Mouse (Mus musculus) MEL (cell line): ENCODE measurements around the gene Itga8. TPM values are rescaled to one million over a fixed set of nuclear protein-coding genes. Genes with fewer than 3 reads are reported as not detected.

ENCODE experiments used
- DNase-seq: peaks from one replicate; pipeline ENCODE4 v3.0.0; 2011; ENCODE audit warnings: low read depth, low spot score
- H3K27ac ChIP-seq: 2 replicates; pipeline ENCODE4 v1.5.1; 2012; ENCODE audit warnings: low read depth, mild to moderate bottlenecking, control low read depth, low read length, moderate library complexity; ENCODE audit not compliant: control insufficient read depth
- H3K27me3 ChIP-seq, 2 experiments: fragments of 150-350 bp in 1 of 2; sonication (generic) in 1 of 2; 2 replicates each; pipeline ENCODE4 v1.6.1; 2012; ENCODE audit warnings: low read length in 2 of 2, mild to moderate bottlenecking in 2 of 2, improper control_type of control experiment in 1 of 2, moderate library complexity in 1 of 2; ENCODE audit not compliant: insufficient read depth in 2 of 2, control insufficient read depth in 1 of 2
- H3K36me3 ChIP-seq, 2 experiments: 2 replicates each; pipeline ENCODE4 v1.6.1; 2012 to 2014; ENCODE audit warnings: low read length in 2 of 2, improper control_type of control experiment in 1 of 2, inconsistent platforms in 1 of 2, mild to moderate bottlenecking in 1 of 2; ENCODE audit not compliant: insufficient read depth in 2 of 2, control insufficient read depth in 1 of 2
- H3K4me1 ChIP-seq, 2 experiments: fragments of 150-350 bp in 1 of 2; sonication (generic) in 1 of 2; 2 replicates each; pipeline ENCODE4 v1.6.1; 2012; ENCODE audit warnings: low read length in 2 of 2, improper control_type of control experiment in 1 of 2, mild to moderate bottlenecking in 1 of 2; ENCODE audit not compliant: insufficient read depth in 2 of 2, control insufficient read depth in 1 of 2
- H3K4me3 ChIP-seq, 2 experiments: fragments of 150-350 bp in 1 of 2; sonication (generic) in 1 of 2; 2 replicates each; pipeline ENCODE4 v1.5.1; 2012; ENCODE audit warnings: low read depth in 2 of 2, low read length in 2 of 2, mild to moderate bottlenecking in 2 of 2, moderate library complexity in 2 of 2, control low read depth in 1 of 2, improper control_type of control experiment in 1 of 2; ENCODE audit not compliant: control insufficient read depth in 1 of 2, insufficient read depth in 1 of 2
- H3K79me2 ChIP-seq: 2 replicates; pipeline ENCODE4 v1.6.1; 2012; ENCODE audit warnings: mild to moderate bottlenecking, low read length, moderate library complexity; ENCODE audit not compliant: control insufficient read depth, poor library complexity, insufficient read depth
- H3K9ac ChIP-seq: 2 replicates; pipeline ENCODE4 v1.6.1; 2012; ENCODE audit warnings: low read depth, mild to moderate bottlenecking, control low read depth, low read length, moderate library complexity; ENCODE audit not compliant: control insufficient read depth, poor library complexity, severe bottlenecking
- H3K9me3 ChIP-seq: fragments of 150-350 bp; sonication (generic); replicated peaks from 2 replicates; pipeline ENCODE4 v1.6.1; 2012; ENCODE audit warnings: mild to moderate bottlenecking, low read length, improper control_type of control experiment, moderate library complexity; ENCODE audit not compliant: insufficient read depth
- CTCF ChIP-seq, 3 experiments: IDR thresholded peaks in 2 of 3; conservative IDR thresholded peaks in 1 of 3; 2 replicates each; pipeline ENCODE4 v1.5.1; 2011 to 2012; ENCODE audit warnings: low read length in 3 of 3, low read depth in 2 of 3, mild to moderate bottlenecking in 2 of 3, improper control_type of control experiment in 1 of 3, inconsistent platforms in 1 of 3, mixed read lengths in 1 of 3, moderate library complexity in 1 of 3; ENCODE audit not compliant: control insufficient read depth in 1 of 3, insufficient read depth in 1 of 3, poor library complexity in 1 of 3, severe bottlenecking in 1 of 3
- E2F4 ChIP-seq: IDR thresholded peaks from 2 replicates; pipeline ENCODE4 v1.6.1; 2011; ENCODE audit warnings: low read depth, low read length, improper control_type of control experiment, borderline replicate concordance
- EP300 ChIP-seq, 2 experiments: IDR thresholded peaks; 2 replicates each; pipeline ENCODE4 v1.6.1; 2011; ENCODE audit warnings: improper control_type of control experiment in 2 of 2, low read length in 2 of 2, low read depth in 1 of 2, mild to moderate bottlenecking in 1 of 2
- ETS1 ChIP-seq: IDR thresholded peaks from 2 replicates; pipeline ENCODE4 v1.6.1; 2012; ENCODE audit warnings: low read depth, mild to moderate bottlenecking, inconsistent platforms, low read length, improper control_type of control experiment, moderate library complexity
- GABPA ChIP-seq: IDR thresholded peaks from 2 replicates; pipeline ENCODE4 v1.6.1; 2012; ENCODE audit warnings: low read depth, mild to moderate bottlenecking, inconsistent platforms, low read length, improper control_type of control experiment, moderate library complexity
- GATA1 ChIP-seq: IDR thresholded peaks from 2 replicates; pipeline ENCODE4 v1.6.1; 2011; ENCODE audit warnings: low read depth, low read length, improper control_type of control experiment
- HCFC1 ChIP-seq: IDR thresholded peaks from 2 replicates; pipeline ENCODE4 v1.6.1; 2012; ENCODE audit warnings: low read depth, mild to moderate bottlenecking, inconsistent platforms, low read length, improper control_type of control experiment, moderate library complexity
- KAT2A ChIP-seq: conservative IDR thresholded peaks from 2 replicates; pipeline ENCODE4 v1.6.1; 2012; ENCODE audit warnings: low read depth, low read length, improper control_type of control experiment, inconsistent platforms
- MAFK ChIP-seq: IDR thresholded peaks from 2 replicates; pipeline ENCODE4 v1.6.1; 2011; ENCODE audit warnings: low read depth, mild to moderate bottlenecking, low read length, improper control_type of control experiment, borderline replicate concordance
- MEF2A ChIP-seq: IDR thresholded peaks from 2 replicates; pipeline ENCODE4 v1.6.1; 2014; ENCODE audit warnings: low read depth, mild to moderate bottlenecking, inconsistent platforms, low read length, improper control_type of control experiment; ENCODE audit not compliant: poor library complexity, insufficient replicate concordance, severe bottlenecking; ENCODE audit errors: extremely low read depth
- MYB ChIP-seq: IDR thresholded peaks from 2 replicates; pipeline ENCODE4 v1.6.1; 2011; ENCODE audit warnings: mild to moderate bottlenecking, low read depth, low read length, improper control_type of control experiment
- MYC ChIP-seq: IDR thresholded peaks from 2 replicates; pipeline ENCODE4 v1.6.1; 2011; ENCODE audit warnings: low read depth, mild to moderate bottlenecking, low read length, improper control_type of control experiment, moderate library complexity
- NELFE ChIP-seq: IDR thresholded peaks from 2 replicates; pipeline ENCODE4 v1.6.1; 2011; ENCODE audit warnings: low read depth, low read length, improper control_type of control experiment
- POLR2AphosphoS2 ChIP-seq: IDR thresholded peaks from 2 replicates; pipeline ENCODE4 v1.6.1; 2011; ENCODE audit warnings: low read length, improper control_type of control experiment
- RCOR1 ChIP-seq: IDR thresholded peaks from 2 replicates; pipeline ENCODE4 v1.6.1; 2012; ENCODE audit warnings: low read depth, mild to moderate bottlenecking, inconsistent platforms, low read length, improper control_type of control experiment
- TAL1 ChIP-seq: IDR thresholded peaks from 2 replicates; pipeline ENCODE4 v1.6.1; 2012; ENCODE audit warnings: mild to moderate bottlenecking, inconsistent platforms, low read length, moderate library complexity, mixed read lengths
- TCF12 ChIP-seq: IDR thresholded peaks from 2 replicates; pipeline ENCODE4 v1.6.1; 2014; ENCODE audit warnings: low read depth, mild to moderate bottlenecking, inconsistent platforms, low read length, improper control_type of control experiment, moderate library complexity
- ZC3H11A ChIP-seq: IDR thresholded peaks from 2 replicates; pipeline ENCODE4 v1.6.1; 2012; ENCODE audit warnings: low read depth, mild to moderate bottlenecking, inconsistent platforms, low read length, improper control_type of control experiment
- ZKSCAN1 ChIP-seq: IDR thresholded peaks from 2 replicates; pipeline ENCODE4 v1.6.1; 2012; ENCODE audit warnings: low read depth, mild to moderate bottlenecking, inconsistent platforms, low read length, improper control_type of control experiment, moderate library complexity
- ZMIZ1 ChIP-seq: IDR thresholded peaks from 2 replicates; pipeline ENCODE4 v1.6.1; 2012; ENCODE audit warnings: low read depth, mild to moderate bottlenecking, inconsistent platforms, low read length, improper control_type of control experiment, moderate library complexity
- polyA plus RNA-seq, 2 experiments: library from polyadenylated mRNA; stranded (reverse) in 1 of 2; unstranded in 1 of 2; fragments of >175 nt in 1 of 2; fragments of >200 nt in 1 of 2; gene quantifications; 2 replicates each; pipeline versions ENCODE4 v1.2.1 to v1.2.4; 2012; ENCODE audit warnings: low replicate concordance in 2 of 2, low read depth in 1 of 2; ENCODE audit not compliant: insufficient read length in 2 of 2, insufficient read depth in 1 of 2, missing spikeins in 1 of 2
- total RNA-seq: library from RNA; depleted of rRNA; stranded (reverse); fragments of 300-350 nt; gene quantifications from 2 replicates; pipeline ENCODE4 v1.2.3, GENCODE M21; 2012

The Itga8 gene
- total and polyA plus RNA-seq, 3 experiments = not detected

DNA sequence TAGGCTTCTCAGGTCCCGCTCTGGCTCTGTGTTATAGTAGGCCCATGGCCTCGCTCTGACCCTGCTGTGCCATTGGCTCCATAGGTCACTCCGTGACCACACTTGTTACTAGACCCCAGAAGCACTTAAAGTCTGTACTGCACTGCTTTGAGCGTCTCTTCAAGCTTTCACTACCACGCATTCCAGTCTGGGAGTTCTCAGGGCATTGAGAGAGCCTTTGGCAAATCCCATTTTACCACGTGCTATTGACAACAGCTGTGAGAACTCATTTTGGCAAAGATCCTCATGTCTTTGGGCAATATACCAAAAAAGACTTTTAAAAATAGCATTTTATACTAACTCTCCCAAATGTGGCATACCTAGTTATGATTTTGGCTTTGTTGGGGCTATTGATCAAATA is 147.0 kb downstream of the Itga8 start:
- TF ChIP-seq POLR2AphosphoS2 (no peak), HCFC1 (no peak), MEF2A (no peak), KAT2A (no peak), NELFE (no peak), MAFK (no peak), GABPA (no peak), GATA1 (no peak), ZKSCAN1 (no peak), CTCF (IDR thresholded peaks at IDR 0.05 in 2 of 3, conservative IDR thresholded peaks at IDR 0.05 in 1 of 3; ENCODE audit: control insufficient read depth in 1 of 3, insufficient read depth in 1 of 3, low read depth in 2 of 3, low read length in 3 of 3, poor library complexity in 1 of 3, severe bottlenecking in 1 of 3) (no peak)

DNA sequence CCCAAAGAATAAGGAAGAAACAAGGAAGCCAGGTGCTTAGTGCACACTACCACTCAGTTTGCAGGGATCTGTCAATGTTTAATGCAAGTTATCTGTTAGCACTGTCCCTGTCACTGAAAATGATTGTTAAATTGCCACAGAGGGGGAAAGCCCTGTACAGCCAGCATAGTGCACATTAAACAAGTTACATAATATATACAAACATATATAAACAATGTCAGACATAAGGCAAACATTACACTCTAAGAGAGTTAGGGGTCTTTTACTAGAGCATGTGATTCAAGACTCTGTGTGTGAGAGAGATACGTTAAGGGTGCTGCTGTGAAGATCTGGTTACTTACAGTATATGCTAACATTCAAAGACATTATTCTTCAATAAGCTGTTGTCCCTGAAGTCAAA is 148.2 kb downstream of the Itga8 start:
- no peaks in the 10 kb centered on the region for H3K36me3 ChIP-seq
- H3K4me1 ChIP-seq = no peaks in the 10 kb centered on the region
- no peak for TF ChIP-seq TCF12
- no peak for TF ChIP-seq CTCF (IDR thresholded peaks at IDR 0.05 in 2 of 3, conservative IDR thresholded peaks at IDR 0.05 in 1 of 3; ENCODE audit: control insufficient read depth in 1 of 3, insufficient read depth in 1 of 3, low read depth in 2 of 3, low read length in 3 of 3, poor library complexity in 1 of 3, severe bottlenecking in 1 of 3)
- TF ChIP-seq MYC = no peak
- TF ChIP-seq E2F4 = no peak
- TF ChIP-seq EP300 (IDR thresholded peaks at IDR 0.05; ENCODE audit: low read depth in 1 of 2, low read length in 2 of 2) = no peak
- TF ChIP-seq TAL1 = no peak
- TF ChIP-seq ZC3H11A = no peak
- no peak for TF ChIP-seq ZMIZ1
- TF ChIP-seq KAT2A = no peak
- TF ChIP-seq GATA1 = no peak
- no peak for TF ChIP-seq MYB
- no peak for TF ChIP-seq RCOR1
- no peak for TF ChIP-seq ETS1
- no peaks in the 10 kb centered on the region for H3K27me3 ChIP-seq
- DNase-seq = no peak
- H3K9me3 ChIP-seq = no peaks in the 10 kb centered on the region
- no peak overlapping the region for H3K9ac ChIP-seq
- H3K79me2 ChIP-seq = no peaks in the 10 kb centered on the region
- H3K4me3 ChIP-seq = no peak overlapping the region
- H3K27ac ChIP-seq = no peak overlapping the region

More for the DNA sequence above, 147.0 kb downstream of the Itga8 start:
- Histone ChIP-seq H3K4me1 (no peaks in the 10 kb centered on the region), H3K79me2 (no peaks in the 10 kb centered on the region), H3K9me3 (no peaks in the 10 kb centered on the region), H3K36me3 (no peaks in the 10 kb centered on the region), H3K27me3 (no peaks in the 10 kb centered on the region), H3K27ac (no peak overlapping the region), H3K9ac (no peak overlapping the region), H3K4me3 (no peak overlapping the region)
- no peak for DNase-seq
